Mouse (Mus musculus) forebrain, embryonic 15.5 days (tissue): ENCODE results near the gene Adgrg2. TPM values are rescaled to one million over a fixed set of nuclear protein-coding genes. Genes with fewer than 3 reads are reported as not detected.

Source experiments
- ATAC-seq: fragments of 200-750 bp; cut with Nextera tagmentation; replicated peaks from 2 replicates; pipeline ENCODE4 v1.8.0; 2017; ENCODE audit warnings: mild to moderate bottlenecking, moderate TSS enrichment, moderate library complexity
- H3K27ac ChIP-seq: fragments of 300-500 bp; sonication (generic); replicated peaks from 2 replicates; pipeline ENCODE4 v1.5.1; 2015; ENCODE audit warnings: mild to moderate bottlenecking, inconsistent platforms
- H3K27me3 ChIP-seq: fragments of 300-500 bp; sonication (generic); 2 replicates; pipeline ENCODE4 v1.6.1; 2015; ENCODE audit warnings: inconsistent platforms
- H3K36me3 ChIP-seq: fragments of 300-500 bp; sonication (generic); 2 replicates; pipeline ENCODE4 v1.6.1; 2015; ENCODE audit warnings: mild to moderate bottlenecking, inconsistent platforms
- H3K4me1 ChIP-seq: fragments of 300-500 bp; sonication (generic); 2 replicates; pipeline ENCODE4 v1.6.1; 2015; ENCODE audit warnings: inconsistent platforms
- H3K4me2 ChIP-seq: fragments of 300-500 bp; sonication (generic); replicated peaks from 2 replicates; pipeline ENCODE4 v1.6.1; 2015; ENCODE audit warnings: mild to moderate bottlenecking, inconsistent platforms
- H3K4me3 ChIP-seq: fragments of 300-500 bp; sonication (generic); 2 replicates; pipeline ENCODE4 v1.5.1; 2015; ENCODE audit warnings: mild to moderate bottlenecking, inconsistent platforms
- H3K9ac ChIP-seq: fragments of 300-500 bp; sonication (generic); replicated peaks from 2 replicates; pipeline ENCODE4 v1.6.1; 2015; ENCODE audit warnings: mild to moderate bottlenecking, inconsistent platforms
- H3K9me3 ChIP-seq: fragments of 300-500 bp; sonication (generic); 2 replicates; pipeline ENCODE4 v1.6.1; 2016; ENCODE audit warnings: inconsistent platforms
- WGBS: fragments of 180-500 bp; shearing (Covaris S2); methylation state at CpG from one replicate; pipeline ENCODE4 v1.1.7; 2015; ENCODE audit warnings: mixed read lengths; 5-methylcytosine and 5-hydroxymethylcytosine counted together
- polyA plus RNA-seq: library from polyadenylated mRNA; unstranded; fragments of >200 nt; fragmentation: Nextera tagmentation; extraction: Ambion mirVana; gene quantifications from 2 replicates; pipeline ENCODE4 v1.2.1, GENCODE M21; 2015

Gene Adgrg2
- polyA plus RNA-seq, 1 experiment from 2014 or later = 1.1 TPM

GRCm38 (mm10) chrX:160509046-160509445 lies 118.6 kb downstream of the Adgrg2 start:
- Histone ChIP-seq H3K4me3 (no peak overlapping the region), H3K4me1 (no peaks in the 10 kb centered on the region), H3K27ac (no peak overlapping the region), H3K9me3 (no peaks in the 10 kb centered on the region), H3K9ac (no peak overlapping the region), H3K27me3 (no peaks in the 10 kb centered on the region), H3K36me3 (no peaks in the 10 kb centered on the region), H3K4me2 (no peak overlapping the region)
- ATAC-seq = no peak
- WGBS = 82% methylated on average over 1 of the region's 1 CpGs

GRCm38 (mm10) chrX:160510197-160510596 lies 119.7 kb downstream of the Adgrg2 start:
- Histone ChIP-seq H3K9me3 (no peaks in the 10 kb centered on the region), H3K4me2 (no peak overlapping the region), H3K27ac (no peak overlapping the region), H3K4me3 (no peak overlapping the region), H3K36me3 (no peaks in the 10 kb centered on the region), H3K4me1 (no peaks in the 10 kb centered on the region), H3K27me3 (no peaks in the 10 kb centered on the region), H3K9ac (no peak overlapping the region)
- no peak for ATAC-seq
- whole genome bisulfite sequencing = 66% methylated on average over 2 of the region's 2 CpGs

- H3K4me2 ChIP-seq = no peak overlapping the region
- ATAC-seq = no peak
- H3K4me3 ChIP-seq = no peak overlapping the region
- no peaks in the 10 kb centered on the region for H3K9me3 ChIP-seq
- no peaks in the 10 kb centered on the region for H3K36me3 ChIP-seq
- no peaks in the 10 kb centered on the region for H3K27me3 ChIP-seq
- H3K9ac ChIP-seq = no peak overlapping the region
- no peak overlapping the region for H3K27ac ChIP-seq
- no peaks in the 10 kb centered on the region for H3K4me1 ChIP-seq
Measured at GRCm38 (mm10) chrX:160516027-160516426, 125.5 kb downstream of the Adgrg2 start.

GRCm38 (mm10) chrX:160542772-160543171 lies 152.3 kb downstream of the Adgrg2 start:
- no peaks in the 10 kb centered on the region for H3K9me3 ChIP-seq
- no peak overlapping the region for H3K27ac ChIP-seq
- WGBS = 52% methylated on average over 2 of the region's 2 CpGs
- no peaks in the 10 kb centered on the region for H3K36me3 ChIP-seq
- no peak for ATAC-seq
- no peak overlapping the region for H3K9ac ChIP-seq
- no peak overlapping the region for H3K4me2 ChIP-seq
- no peaks in the 10 kb centered on the region for H3K4me1 ChIP-seq
- no peak overlapping the region for H3K4me3 ChIP-seq
- H3K27me3 ChIP-seq = no peaks in the 10 kb centered on the region

Other genes starting within 250 kb of the Adgrg2 start
- 11.7 and 13.1 TPM in 2 replicates for gene Phka2, start 111.5 kb downstream of the Adgrg2 start, polyA plus RNA-seq